Mouse (Mus musculus) thymus, postnatal 10 days (tissue): ENCODE measurements around the gene Ubxn11.

Source experiments
- DNase-seq, 2 experiments: peaks; one replicate each; pipeline ENCODE4 v3.0.0; 2021; ENCODE audit warnings: low spot score in 2 of 2

Gene Ubxn11

GRCm38 (mm10) chr4:134118126-134118800 is 15.9 kb downstream of the Ubxn11 start:
- peak; percentile 70 to 78 for DNase-seq

- peak; percentile 23 to 31 for DNase-seq
Measured at GRCm38 (mm10) chr4:134119042-134119441, 16.7 kb downstream of the Ubxn11 start.

GRCm38 (mm10) chr4:134119644-134120043 is 17.3 kb downstream of the Ubxn11 start:
- peak; percentile 60 to 67 for DNase-seq

DNA sequence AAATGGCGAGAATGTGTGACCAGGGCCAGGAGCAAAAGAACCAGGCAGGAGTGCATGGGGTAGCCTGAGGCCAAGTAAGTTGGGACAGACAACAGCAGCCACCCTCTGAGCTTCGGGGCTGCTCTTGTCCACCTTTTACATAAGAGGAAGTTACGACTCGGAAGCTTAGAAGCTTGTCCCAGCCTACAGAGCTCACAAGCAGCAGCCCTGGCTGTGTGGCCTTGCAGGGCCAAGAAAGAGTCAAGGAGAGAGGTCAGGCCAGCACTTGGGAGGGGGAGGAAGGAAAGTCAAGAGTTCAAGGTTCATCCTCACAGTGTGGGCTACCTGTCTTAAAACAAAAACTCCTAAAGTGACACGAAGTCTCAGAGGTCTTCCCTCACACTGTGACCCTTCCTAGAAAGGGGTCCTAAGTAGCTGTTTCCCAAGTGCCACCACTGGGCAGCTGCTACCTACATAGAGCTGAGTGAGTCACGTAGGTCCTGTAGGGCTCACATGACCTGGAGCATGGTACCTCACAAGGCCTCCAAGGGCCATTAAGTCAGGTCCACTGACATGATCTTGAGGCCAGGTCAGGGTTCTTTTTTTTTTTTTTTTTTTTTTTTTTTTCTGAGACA is 17.9 kb downstream of the Ubxn11 start:
- DNase-seq = peak in 1 of 2 experiments; percentile 22

DNA sequence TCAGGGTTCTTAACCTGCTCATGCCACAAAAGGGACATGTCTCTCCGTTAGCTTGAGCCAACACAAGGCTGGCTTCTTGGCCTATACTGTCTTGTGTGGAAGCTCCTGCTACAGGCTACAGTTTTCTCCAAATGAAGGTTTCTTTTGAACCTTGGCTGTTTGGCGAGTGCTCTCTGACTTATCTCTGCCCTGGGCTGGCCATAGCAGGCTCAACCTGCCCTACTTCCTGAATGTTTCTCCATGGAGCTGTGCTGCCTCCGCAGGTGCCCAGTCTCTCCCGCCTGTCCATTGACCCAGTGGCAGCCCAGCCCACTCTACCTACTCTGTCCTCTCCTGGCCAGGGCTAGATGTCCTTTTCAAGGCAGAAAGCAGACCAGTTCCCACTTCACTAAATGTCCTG is 18.5 kb downstream of the Ubxn11 start:
- DNase-seq = peak in 1 of 2 experiments; percentile 26

GRCm38 (mm10) chr4:134121571-134121970 is 19.2 kb downstream of the Ubxn11 start:
- DNase-seq = peak; percentile 84 to 87

DNA sequence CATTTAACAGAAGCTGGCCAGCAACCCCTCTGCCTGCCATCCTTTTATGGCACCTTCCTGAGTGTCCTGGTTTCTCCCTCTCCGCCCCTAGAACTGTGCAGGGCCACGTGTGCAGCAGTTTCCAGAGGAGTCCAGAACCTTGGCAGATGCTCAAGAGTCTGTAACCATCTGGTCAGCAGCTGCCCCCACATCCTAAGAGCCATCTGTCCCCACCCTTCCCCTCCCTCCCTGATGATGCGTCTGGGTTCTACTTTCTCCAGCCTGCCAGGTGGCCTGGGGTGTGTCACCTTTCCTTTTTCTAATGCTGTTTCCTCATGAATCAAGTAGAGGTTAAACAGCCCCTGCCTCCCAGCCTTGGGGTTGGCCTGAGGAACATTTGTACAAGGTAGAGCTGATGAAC is 19.9 kb downstream of the Ubxn11 start:
- DNase-seq = peak in 1 of 2 experiments; percentile 25

DNA sequence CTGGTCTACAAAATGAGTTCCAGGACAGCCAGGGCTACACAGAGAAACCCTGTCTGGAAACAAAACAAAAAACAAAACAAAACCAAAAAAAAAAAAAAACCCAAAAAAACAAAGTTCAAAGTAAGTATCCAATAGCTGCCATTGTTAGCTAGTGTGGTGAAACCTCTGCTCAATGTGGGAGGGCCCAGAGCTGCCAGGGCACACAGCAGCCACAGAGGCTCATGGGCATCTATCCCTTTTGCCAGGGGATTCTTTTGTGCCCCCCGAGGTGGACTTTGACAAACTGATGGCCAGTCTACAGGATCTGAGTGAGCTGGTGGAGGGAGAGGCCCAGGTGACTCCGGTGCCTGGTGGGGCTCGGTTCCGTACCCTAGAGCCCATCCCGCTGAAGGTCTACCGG is 20.8 kb downstream of the Ubxn11 start:
- DNase-seq = peak in 1 of 2 experiments; percentile 14

GRCm38 (mm10) chr4:134123680-134124551 is 21.5 kb downstream of the Ubxn11 start:
- DNase-seq = peak; percentile 80

GRCm38 (mm10) chr4:134125383-134126060 is 23.2 kb downstream of the Ubxn11 start:
- DNase-seq = no peak

DNA sequence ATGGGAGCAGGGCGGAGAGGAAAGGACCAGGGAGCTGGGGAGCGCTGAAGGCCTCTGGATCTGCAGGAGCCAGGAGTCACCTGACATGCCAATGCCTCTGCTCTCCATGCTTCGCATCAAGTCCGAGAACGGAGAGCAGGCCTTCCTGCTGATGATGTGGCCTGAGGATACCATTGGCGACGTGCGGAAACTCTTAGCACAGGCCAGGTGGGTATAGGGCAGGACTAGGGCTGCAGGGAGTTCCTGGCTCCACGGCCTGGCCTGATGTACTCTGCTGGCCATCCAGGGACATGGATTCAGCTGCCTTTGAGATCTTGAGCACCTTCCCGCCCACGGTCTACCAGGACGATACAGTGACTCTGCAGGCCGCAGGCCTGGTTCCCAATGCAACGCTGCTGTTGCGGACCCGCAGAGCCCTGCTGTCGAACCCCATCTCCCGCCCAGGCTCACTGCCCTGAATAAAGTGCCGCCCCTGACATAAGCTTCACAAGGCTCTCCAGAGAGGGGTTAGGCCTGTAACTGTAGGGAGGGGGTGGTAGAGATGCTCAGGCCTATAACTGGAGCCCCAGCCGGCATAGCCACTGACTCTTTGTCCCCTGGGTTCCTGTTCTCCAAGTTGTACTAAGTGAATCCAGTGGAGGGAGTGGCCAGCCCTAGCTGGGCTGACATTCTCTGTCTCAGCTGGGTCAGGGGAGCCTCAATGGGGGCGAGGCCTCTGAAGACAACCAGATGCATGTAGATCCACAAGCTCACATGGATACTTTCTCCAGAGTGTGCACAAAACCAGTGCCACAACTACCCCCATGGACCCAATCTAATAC is 24.1 kb downstream of the Ubxn11 start:
- peak in 1 of 2 experiments; percentile 11 for DNase-seq

- DNase-seq = no peak
Measured at GRCm38 (mm10) chr4:134127121-134127455, 24.7 kb downstream of the Ubxn11 start.

GRCm38 (mm10) chr4:134127793-134128192 is 25.4 kb downstream of the Ubxn11 start:
- no peak for DNase-seq

GRCm38 (mm10) chr4:134128221-134128982 is 26.0 kb downstream of the Ubxn11 start, which contains the start of gene Sh3bgrl3:
Gene Sh3bgrl3, minus strand, starts transcription at chr4:134128789.
- peak; percentile 89 to 90 for DNase-seq

DNA sequence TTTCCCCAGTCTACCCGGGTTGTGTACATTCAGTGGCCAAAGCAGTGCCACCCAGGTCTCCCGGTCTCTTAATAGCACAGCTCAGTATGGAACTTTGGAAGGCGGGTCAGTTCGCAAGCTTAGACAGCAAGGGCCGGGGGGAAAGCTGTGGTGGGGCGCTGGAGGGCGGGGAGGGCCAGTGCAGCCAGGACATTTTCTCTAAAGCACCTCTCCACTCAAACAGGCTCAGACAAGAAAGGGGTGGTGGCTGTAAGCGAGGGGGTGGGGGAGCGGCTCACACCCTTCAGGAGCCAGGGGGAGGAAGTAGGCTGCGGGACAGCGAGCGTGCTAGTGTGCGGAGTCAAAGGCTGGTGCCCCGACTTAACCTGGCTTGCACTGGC is 26.6 kb downstream of the Ubxn11 start:
- peak; percentile 52 to 65 for DNase-seq

- peak in 1 of 2 experiments; percentile 19 for DNase-seq
Measured at GRCm38 (mm10) chr4:134129482-134129881, 27.1 kb downstream of the Ubxn11 start.

GRCm38 (mm10) chr4:134132117-134132516 is 29.7 kb downstream of the Ubxn11 start:
- no peak for DNase-seq

GRCm38 (mm10) chr4:134132519-134133095 is 30.2 kb downstream of the Ubxn11 start:
- DNase-seq = no peak

- DNase-seq = no peak
Measured at GRCm38 (mm10) chr4:134136280-134136926, 34.0 kb downstream of the Ubxn11 start.
